Mouse (Mus musculus) neural tube, embryonic 10.5 days (tissue): Measurements from ENCODE around the gene Fbxw21.

Experiments used
- DNase-seq: peaks from one replicate; pipeline ENCODE4 v3.0.0-alpha.2; 2017; ENCODE audit warnings: low spot score; ENCODE audit errors: extremely low spot score

Gene Fbxw21

DNA sequence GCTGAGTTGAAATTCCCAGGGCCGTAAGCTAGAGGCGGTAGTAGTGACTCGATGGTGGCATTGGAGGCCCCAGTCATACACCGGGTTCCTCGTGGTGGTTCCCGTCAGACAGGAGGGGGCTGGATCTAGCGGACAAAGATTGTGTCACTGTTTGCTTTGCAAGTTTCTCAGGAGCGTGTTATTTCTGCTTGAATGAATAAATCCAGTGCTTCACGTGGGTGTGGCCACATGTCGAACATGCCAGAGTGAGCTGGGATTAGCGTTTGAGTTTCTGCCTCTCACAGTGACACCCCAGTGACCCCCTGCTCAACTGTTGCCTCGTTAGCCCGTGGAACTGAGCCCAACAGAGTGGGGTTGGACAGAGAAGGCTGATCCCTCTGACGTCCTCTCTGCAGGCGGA lies 71.4 kb downstream of the Fbxw21 start:
- no peak for DNase-seq
